Comparison of ENCODE assay signal across 20 mouse cellular contexts in genomic region chr10:99891899-99892298, GRCm38 (mm10).
"Had no signal": no experiment of that assay in that cellular context is flagged by ENCODE, and none has a peak within 500 bp of the region (broad histone marks: within the 10 kb centered on the region; RNA-seq: fewer than 3 reads in every experiment).

No protein-coding gene starts in this region.

- H3K4me1 ChIP-seq: midbrain, embryonic 10.5 days; midbrain, embryonic 12.5 days; neural tube, embryonic 13.5 days; neural tube, embryonic 15.5 days; stomach, embryonic 15.5 days had no signal

- H3K27ac ChIP-seq: midbrain, embryonic 10.5 days; midbrain, embryonic 12.5 days; neural tube, embryonic 13.5 days; neural tube, embryonic 15.5 days; stomach, embryonic 15.5 days; stomach, postnatal 0 days had no signal

- H3K4me2 ChIP-seq: lung, embryonic 14.5 days; midbrain, embryonic 12.5 days; neural tube, embryonic 13.5 days; neural tube, embryonic 15.5 days; stomach, embryonic 15.5 days had no signal

- H3K9me3 ChIP-seq: midbrain, embryonic 10.5 days; midbrain, embryonic 12.5 days; neural tube, embryonic 13.5 days; neural tube, embryonic 15.5 days; stomach, embryonic 15.5 days had no signal

- H3K27me3 ChIP-seq: midbrain, embryonic 12.5 days; neural tube, embryonic 13.5 days; neural tube, embryonic 15.5 days; stomach, embryonic 15.5 days had no signal

- H3K36me3 ChIP-seq: midbrain, embryonic 10.5 days; midbrain, embryonic 12.5 days; neural tube, embryonic 13.5 days; neural tube, embryonic 15.5 days; stomach, embryonic 15.5 days had no signal

- DNase-seq: lung, adult 18-20 months; lung, embryonic 14.5 days; lung, postnatal 10 days; lung, postnatal 4 days; midbrain, embryonic 14.5 days; retina, postnatal 1 day; right cerebral cortex, adult 18-20 months; right cerebral cortex, postnatal 25 days; right cerebral cortex, postnatal 4 days; thymus, adult 18-20 months; thymus, postnatal 14 days; thymus, postnatal 36 days had no signal

- H3K9ac ChIP-seq: lung, embryonic 14.5 days; midbrain, embryonic 12.5 days; neural tube, embryonic 13.5 days; neural tube, embryonic 15.5 days; stomach, embryonic 15.5 days had no signal

- ATAC-seq: midbrain, embryonic 16.5 days had no signal

- H3K4me3 ChIP-seq: midbrain, embryonic 10.5 days; midbrain, embryonic 12.5 days; myocyte; neural tube, embryonic 13.5 days; neural tube, embryonic 15.5 days; stomach, embryonic 15.5 days had no signal
